Mouse (Mus musculus): ENCODE data around the gene F12. TPM values are rescaled to one million over a fixed set of nuclear protein-coding genes. Genes with fewer than 3 reads are reported as not detected.
A peak's percentile ranks its signal among the peaks of the same experiment; 100 is the strongest.

The F12 gene
- polyA plus RNA-seq, 1 experiment, result 0.09 TPM

GRCm38 (mm10) chr13:55451785-55452549, 25.4 kb upstream of the F12 start:
- Histone ChIP-seq H3K4me1 (ENCODE audit: control insufficient read depth) (peaks cover 34% of the 10 kb centered on the region), H3K27me3 (ENCODE audit: control insufficient read depth) (no peaks in the 10 kb centered on the region), H3K36me3 (ENCODE audit: control insufficient read depth) (peaks cover 99% of the 10 kb centered on the region), H3K9me3 (ENCODE audit: control insufficient read depth, low read length) (no peaks in the 10 kb centered on the region), H3K4me3 (replicated peaks) (no peak overlapping the region)
- TF ChIP-seq TAL1 (IDR thresholded peaks at IDR 0.05; ENCODE audit: low read length) (no peak), GATA1 (IDR thresholded peaks at IDR 0.05; ENCODE audit: low read length) (no peak)

- peaks cover 41% of the 10 kb centered on the region for H3K4me1 ChIP-seq (ENCODE audit: control insufficient read depth)
- H3K27me3 ChIP-seq (ENCODE audit: control insufficient read depth), result no peaks in the 10 kb centered on the region
- TF ChIP-seq GATA1 (IDR thresholded peaks at IDR 0.05; ENCODE audit: low read length), result no peak
- TF ChIP-seq TAL1 (IDR thresholded peaks at IDR 0.05; ENCODE audit: low read length), result no peak
- peaks cover 97% of the 10 kb centered on the region for H3K36me3 ChIP-seq (ENCODE audit: control insufficient read depth)
- H3K9me3 ChIP-seq (ENCODE audit: control insufficient read depth, low read length), result no peaks in the 10 kb centered on the region
- no peak overlapping the region for H3K4me3 ChIP-seq (replicated peaks)
These were observed 24.7 kb upstream of the F12 start for GRCm38 (mm10) chr13:55451296-55451695.

GRCm38 (mm10) chr13:55450511-55450980, 24.0 kb upstream of the F12 start:
- Histone ChIP-seq H3K9me3 (ENCODE audit: control insufficient read depth, low read length) (no peaks in the 10 kb centered on the region), H3K36me3 (ENCODE audit: control insufficient read depth) (peaks cover 90% of the 10 kb centered on the region), H3K27me3 (ENCODE audit: control insufficient read depth) (no peaks in the 10 kb centered on the region), H3K4me3 (replicated peaks) (no peak overlapping the region), H3K4me1 (ENCODE audit: control insufficient read depth) (peaks cover 48% of the 10 kb centered on the region)
- TF ChIP-seq GATA1 (IDR thresholded peaks at IDR 0.05; ENCODE audit: low read length) (no peak), TAL1 (IDR thresholded peaks at IDR 0.05; ENCODE audit: low read length) (no peak)

GRCm38 (mm10) chr13:55449679-55450441, 23.3 kb upstream of the F12 start:
- Histone ChIP-seq H3K36me3 (ENCODE audit: control insufficient read depth) (peaks cover 83% of the 10 kb centered on the region), H3K4me3 (replicated peaks) (no peak overlapping the region), H3K9me3 (ENCODE audit: control insufficient read depth, low read length) (no peaks in the 10 kb centered on the region), H3K4me1 (ENCODE audit: control insufficient read depth) (peaks cover 51% of the 10 kb centered on the region), H3K27me3 (ENCODE audit: control insufficient read depth) (no peaks in the 10 kb centered on the region)
- TF ChIP-seq GATA1 (IDR thresholded peaks at IDR 0.05; ENCODE audit: low read length) (no peak), TAL1 (IDR thresholded peaks at IDR 0.05; ENCODE audit: low read length) (no peak)

DNA sequence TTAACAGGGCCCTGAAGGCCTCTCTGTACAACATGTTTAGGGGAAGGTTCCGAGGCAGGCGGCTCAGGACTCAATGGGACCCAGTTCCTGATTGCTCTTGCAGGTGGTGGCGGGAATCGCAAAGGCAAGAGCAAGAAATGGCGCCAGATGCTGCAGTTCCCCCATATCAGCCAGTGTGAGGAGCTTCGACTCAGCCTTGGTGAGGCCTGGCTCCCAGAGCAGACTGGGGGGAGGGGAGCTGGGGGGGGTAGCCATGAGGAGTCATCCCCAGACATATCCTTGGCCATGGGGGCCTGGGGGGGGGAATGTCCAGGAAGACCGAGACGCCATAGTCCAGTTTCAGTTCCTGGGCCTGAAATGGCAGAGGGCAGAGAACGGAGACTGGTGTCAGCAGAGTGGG, 22.6 kb upstream of the F12 start:
- no peaks in the 10 kb centered on the region for H3K27me3 ChIP-seq (ENCODE audit: control insufficient read depth)
- no peak for TF ChIP-seq TAL1 (IDR thresholded peaks at IDR 0.05; ENCODE audit: low read length)
- no peak for TF ChIP-seq GATA1 (IDR thresholded peaks at IDR 0.05; ENCODE audit: low read length)
- H3K4me3 ChIP-seq (replicated peaks), result no peak overlapping the region
- peaks cover 76% of the 10 kb centered on the region for H3K36me3 ChIP-seq (ENCODE audit: control insufficient read depth)
- peaks cover 55% of the 10 kb centered on the region for H3K4me1 ChIP-seq (ENCODE audit: control insufficient read depth)
- no peaks in the 10 kb centered on the region for H3K9me3 ChIP-seq (ENCODE audit: control insufficient read depth, low read length)

GRCm38 (mm10) chr13:55448131-55448530, 21.5 kb upstream of the F12 start:
- Histone ChIP-seq H3K36me3 (ENCODE audit: control insufficient read depth) (peaks cover 66% of the 10 kb centered on the region), H3K4me1 (ENCODE audit: control insufficient read depth) (peaks cover 62% of the 10 kb centered on the region), H3K27me3 (ENCODE audit: control insufficient read depth) (peaks cover 3% of the 10 kb centered on the region), H3K4me3 (replicated peaks) (no peak overlapping the region), H3K9me3 (ENCODE audit: control insufficient read depth, low read length) (no peaks in the 10 kb centered on the region)
- TF ChIP-seq GATA1 (IDR thresholded peaks at IDR 0.05; ENCODE audit: low read length), result no peak
- no peak for TF ChIP-seq TAL1 (IDR thresholded peaks at IDR 0.05; ENCODE audit: low read length)

DNA sequence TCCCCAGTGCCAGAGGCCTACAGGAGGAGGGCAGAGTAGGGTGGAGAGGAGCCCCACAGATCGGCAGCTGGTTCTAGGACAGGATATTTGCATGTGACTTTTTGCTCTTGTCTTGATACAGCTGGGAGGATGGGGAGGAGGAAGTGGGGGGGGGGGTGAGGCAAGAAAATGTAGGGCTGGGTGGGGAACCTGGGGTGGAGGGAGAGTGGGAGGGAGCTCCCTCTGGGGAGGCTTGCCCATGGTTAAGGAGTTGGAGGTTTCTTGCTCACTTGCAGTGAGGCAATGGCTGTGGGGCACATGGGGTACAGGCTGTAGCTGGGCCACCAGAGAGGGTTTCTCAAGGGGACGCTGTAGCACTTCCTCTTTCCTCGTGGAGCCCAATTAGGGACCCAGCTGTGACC, 20.9 kb upstream of the F12 start:
- no peak for TF ChIP-seq GATA1 (IDR thresholded peaks at IDR 0.05; ENCODE audit: low read length)
- H3K36me3 ChIP-seq (ENCODE audit: control insufficient read depth), result peaks cover 60% of the 10 kb centered on the region
- no peaks in the 10 kb centered on the region for H3K9me3 ChIP-seq (ENCODE audit: control insufficient read depth, low read length)
- peak overlapping the region; percentile 97 for H3K4me3 ChIP-seq (replicated peaks)
- peaks cover 62% of the 10 kb centered on the region for H3K4me1 ChIP-seq (ENCODE audit: control insufficient read depth)
- H3K27me3 ChIP-seq (ENCODE audit: control insufficient read depth), result peaks cover 5% of the 10 kb centered on the region

- Histone ChIP-seq H3K27me3 (ENCODE audit: control insufficient read depth) (peaks cover 5% of the 10 kb centered on the region), H3K36me3 (ENCODE audit: control insufficient read depth) (peaks cover 50% of the 10 kb centered on the region), H3K9me3 (ENCODE audit: control insufficient read depth, low read length) (no peaks in the 10 kb centered on the region), H3K4me3 (replicated peaks) (peak overlapping the region; percentile 97), H3K4me1 (ENCODE audit: control insufficient read depth) (peaks cover 62% of the 10 kb centered on the region)
- TF ChIP-seq TAL1 (IDR thresholded peaks at IDR 0.05; ENCODE audit: low read length) (peak; percentile 50; the same call in 2 of the 3 replicates), GATA1 (IDR thresholded peaks at IDR 0.05; ENCODE audit: low read length) (peak; percentile 98)
These were observed 20.0 kb upstream of the F12 start for GRCm38 (mm10) chr13:55446483-55447105.
